Mouse (Mus musculus) layer of hippocampus, adult 9-11 months (tissue): ENCODE results near the gene Elavl1.
A peak's percentile ranks its signal among the peaks of the same experiment; 100 is the strongest.
"Not testable (repeated sequence)": the region's sequence is repeated elsewhere in the genome, so short reads cannot be mapped to it uniquely, and the experiment has no call there.

ENCODE experiments used
- DNase-seq: peaks from one replicate; pipeline ENCODE4 v3.0.0; 2022

The Elavl1 gene

GRCm38 (mm10) chr8:4324983-4325750 is at the start of gene Elavl1, which contains the start of gene Ccl25:
TSS of gene Elavl1 (minus strand) at chr8:4325413.
TSS of gene Ccl25 (plus strand) at chr8:4325210.
- peak; percentile 98 for DNase-seq

GRCm38 (mm10) chr8:4372657-4373056 is 47.4 kb upstream of the Elavl1 start:
- no peak for DNase-seq

- peak; percentile 41 for DNase-seq
These were observed 44.9 kb upstream of the Elavl1 start for GRCm38 (mm10) chr8:4370078-4370477.

GRCm38 (mm10) chr8:4368470-4368869 is 43.3 kb upstream of the Elavl1 start:
- no peak for DNase-seq

GRCm38 (mm10) chr8:4367808-4368207 is 42.6 kb upstream of the Elavl1 start:
- DNase-seq, result peak; percentile 71

GRCm38 (mm10) chr8:4366189-4366588 is 41.0 kb upstream of the Elavl1 start:
- DNase-seq, result no peak

GRCm38 (mm10) chr8:4360922-4361321 is 35.7 kb upstream of the Elavl1 start:
- DNase-seq, result no peak

GRCm38 (mm10) chr8:4359362-4359761 is 34.1 kb upstream of the Elavl1 start:
- DNase-seq, result peak; percentile 25

GRCm38 (mm10) chr8:4355455-4355854 is 30.2 kb upstream of the Elavl1 start:
- no peak for DNase-seq

- no peak for DNase-seq
These were observed 29.3 kb upstream of the Elavl1 start for GRCm38 (mm10) chr8:4354516-4354915.

GRCm38 (mm10) chr8:4353741-4354140 is 28.5 kb upstream of the Elavl1 start:
- DNase-seq, result no peak

GRCm38 (mm10) chr8:4352562-4352961 is 27.3 kb upstream of the Elavl1 start:
- not testable (repeated sequence) for DNase-seq

GRCm38 (mm10) chr8:4350618-4351017 is 25.4 kb upstream of the Elavl1 start:
- no peak for DNase-seq

GRCm38 (mm10) chr8:4349335-4349734 is 24.1 kb upstream of the Elavl1 start:
- no peak for DNase-seq

- no peak for DNase-seq
These were observed 23.1 kb upstream of the Elavl1 start for GRCm38 (mm10) chr8:4348275-4348674.

GRCm38 (mm10) chr8:4347661-4348060 is 22.4 kb upstream of the Elavl1 start:
- no peak for DNase-seq

- no peak for DNase-seq
These were observed 15.0 kb upstream of the Elavl1 start for GRCm38 (mm10) chr8:4340207-4340606.

GRCm38 (mm10) chr8:4335678-4336077 is 10.5 kb upstream of the Elavl1 start:
- DNase-seq, result no peak

GRCm38 (mm10) chr8:4333966-4334365 is 8.8 kb upstream of the Elavl1 start:
- DNase-seq, result no peak

- DNase-seq, result peak; percentile 16
These were observed 3.8 kb upstream of the Elavl1 start for GRCm38 (mm10) chr8:4329000-4329399.

GRCm38 (mm10) chr8:4325751-4326036 is 481 bp upstream of the Elavl1 start:
- no peak for DNase-seq

- DNase-seq, result peak; percentile 39
These were observed 688 bp downstream of the Elavl1 start for GRCm38 (mm10) chr8:4324525-4324924.

GRCm38 (mm10) chr8:4323917-4324316 is 1.3 kb downstream of the Elavl1 start:
- DNase-seq, result no peak

GRCm38 (mm10) chr8:4322470-4322869 is 2.7 kb downstream of the Elavl1 start:
- peak; percentile 79 for DNase-seq

- DNase-seq, result no peak
These were observed 4.2 kb downstream of the Elavl1 start for GRCm38 (mm10) chr8:4321031-4321430.
